Mouse (Mus musculus) kidney, adult 2 months (tissue): ENCODE results near the gene Btrc. TPM values are rescaled to one million over a fixed set of nuclear protein-coding genes. Genes with fewer than 3 reads are reported as not detected.
"Not testable (repeated sequence)": the region's sequence is repeated elsewhere in the genome, so short reads cannot be mapped to it uniquely, and the experiment has no call there.

ENCODE experiments used
- DNase-seq: peaks from one replicate; pipeline ENCODE4 v3.0.0; 2021
- H3K27ac ChIP-seq: fragments of 200-500 bp; 2 replicates; pipeline ENCODE4 v1.5.1; 2012; ENCODE audit warnings: low read depth, low read length, control low read depth, inconsistent platforms; ENCODE audit not compliant: insufficient read depth
- H3K27me3 ChIP-seq: fragments of 200-500 bp; replicated peaks from 2 replicates; pipeline ENCODE4 v1.6.1; 2012; ENCODE audit warnings: mild to moderate bottlenecking, moderate library complexity, low read length, inconsistent platforms; ENCODE audit not compliant: control insufficient read depth, insufficient read depth
- H3K36me3 ChIP-seq: fragments of 200-500 bp; 2 replicates; pipeline ENCODE4 v1.6.1; 2012; ENCODE audit warnings: mild to moderate bottlenecking, moderate library complexity, low read length, inconsistent platforms; ENCODE audit not compliant: control insufficient read depth, insufficient read depth
- H3K4me1 ChIP-seq: fragments of 200-500 bp; 2 replicates; pipeline ENCODE4 v1.6.1; 2011; ENCODE audit warnings: low read length; ENCODE audit not compliant: control insufficient read depth, insufficient read depth
- H3K4me3 ChIP-seq: fragments of 200-500 bp; 2 replicates; pipeline ENCODE4 v1.5.1; 2011; ENCODE audit warnings: mild to moderate bottlenecking, low read depth, low read length, control low read depth; ENCODE audit not compliant: insufficient read depth
- CTCF ChIP-seq: fragments of 200-500 bp; conservative IDR thresholded peaks from 2 replicates; pipeline ENCODE4 v1.5.1; 2011; ENCODE audit warnings: low read depth, mild to moderate bottlenecking, control low read depth, low read length, moderate library complexity, mixed read lengths; ENCODE audit not compliant: insufficient read depth, insufficient read length
- POLR2A ChIP-seq: fragments of 200-500 bp; IDR thresholded peaks from one replicate; pipeline ENCODE4 v1.6.1; 2011; ENCODE audit warnings: low read depth, low read length, control low read depth
- WGBS: fragments of 180-500 bp; shearing (Covaris S2); methylation state at CpG from one replicate; pipeline ENCODE4 v1.1.7; 2018; 5-methylcytosine and 5-hydroxymethylcytosine counted together
- polyA plus RNA-seq: library from polyadenylated mRNA; depleted of rRNA; stranded (reverse); fragments of >200 nt; gene quantifications from 2 replicates; pipeline ENCODE4 v1.2.3, GENCODE M21; 2012

Btrc gene
- polyA plus RNA-seq, 1 experiment: 23.4 TPM

DNA sequence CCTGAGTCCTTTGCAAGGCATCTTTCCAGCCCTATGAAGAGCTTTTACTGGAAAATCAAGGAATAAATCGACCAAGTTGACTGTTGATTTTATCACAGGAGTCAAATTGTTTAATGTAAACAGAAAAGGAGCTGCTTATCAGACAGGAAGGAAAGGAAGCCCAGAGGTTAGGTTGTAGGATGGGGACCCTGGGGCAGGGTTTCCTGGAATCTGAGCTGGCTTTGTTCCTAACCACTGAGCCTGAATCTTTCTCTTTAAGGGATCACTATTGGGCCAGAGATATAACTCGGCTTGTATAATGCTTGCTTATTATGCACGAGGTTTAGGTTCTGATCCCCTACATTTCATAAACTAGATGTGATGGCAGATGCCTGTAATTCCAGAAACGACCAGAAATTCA, 64.6 kb downstream of the Btrc start:
- Histone ChIP-seq H3K27me3 (no peaks in the 10 kb centered on the region), H3K36me3 (no peaks in the 10 kb centered on the region), H3K4me3 (no peak overlapping the region), H3K27ac (no peak overlapping the region), H3K4me1 (no peaks in the 10 kb centered on the region)
- 48% methylated on average over 4 of the region's 4 CpGs for WGBS
- peak; percentile 19 for DNase-seq
- no peak for TF ChIP-seq CTCF
- no peak for TF ChIP-seq POLR2A

DNA sequence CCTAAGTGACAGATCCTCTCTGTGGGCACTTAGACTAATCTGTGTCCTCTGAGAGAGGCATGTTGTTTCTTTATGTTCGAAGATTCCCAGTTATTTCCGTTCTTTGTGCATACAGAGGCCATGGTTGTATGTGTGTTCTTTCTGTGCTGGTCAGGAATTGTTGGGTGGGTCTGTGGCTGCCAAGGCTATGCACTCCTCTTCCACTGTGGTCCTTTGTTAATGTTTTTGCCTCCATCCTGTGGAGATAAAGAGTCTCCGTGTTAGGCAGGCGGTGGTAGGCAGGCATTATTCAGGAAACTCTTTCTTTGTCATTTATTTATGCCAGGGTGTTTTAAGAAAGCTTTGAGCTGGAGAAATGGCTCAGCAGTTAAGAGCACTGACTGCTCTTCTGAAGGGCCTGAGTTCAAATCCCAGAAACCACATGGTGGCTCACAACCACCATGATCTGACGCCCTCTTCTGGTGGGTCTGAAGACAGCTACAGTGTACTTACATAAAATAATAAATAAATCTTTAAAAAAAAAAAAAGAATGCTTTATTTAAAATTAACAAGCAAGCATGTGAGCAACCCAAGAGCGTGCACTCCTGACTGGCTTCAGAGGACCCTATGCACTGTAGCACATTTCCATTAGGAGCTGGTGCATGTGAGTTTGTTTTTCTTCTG, 67.6 kb downstream of the Btrc start:
- Histone ChIP-seq H3K4me3 (no peak overlapping the region), H3K27me3 (no peaks in the 10 kb centered on the region), H3K4me1 (no peaks in the 10 kb centered on the region), H3K36me3 (no peaks in the 10 kb centered on the region), H3K27ac (no peak overlapping the region)
- TF ChIP-seq CTCF (0 out of 2 replicates have a peak, but pooled peaks have one; percentile 7), POLR2A (no peak)
- WGBS: 82% methylated on average over 6 of the region's 6 CpGs
- no peak for DNase-seq

DNA sequence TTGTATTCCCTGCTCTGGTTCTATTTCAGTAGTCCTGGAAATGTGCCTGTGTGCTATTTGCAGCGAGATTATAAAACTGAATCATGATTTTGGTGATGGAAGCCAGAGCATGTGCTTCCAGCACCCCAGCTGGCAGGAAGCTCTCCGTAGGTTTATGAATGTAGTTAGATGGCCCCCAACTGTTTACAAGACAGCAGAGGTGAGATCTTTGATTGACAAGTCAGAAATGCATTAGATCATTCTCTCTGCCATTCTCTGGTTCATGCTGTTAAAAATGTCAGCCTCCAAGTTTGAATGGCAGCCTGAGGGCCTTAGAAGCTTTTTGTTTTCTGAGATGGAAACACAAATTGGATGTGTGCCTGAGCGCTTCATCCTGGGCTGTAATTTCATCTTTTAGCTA, 68.8 kb downstream of the Btrc start:
- TF ChIP-seq CTCF (no peak), POLR2A (no peak)
- Histone ChIP-seq H3K4me1 (no peaks in the 10 kb centered on the region), H3K27me3 (no peaks in the 10 kb centered on the region), H3K27ac (no peak overlapping the region), H3K4me3 (no peak overlapping the region), H3K36me3 (no peaks in the 10 kb centered on the region)
- 89% methylated on average over 3 of the region's 3 CpGs for WGBS
- DNase-seq: no peak

DNA sequence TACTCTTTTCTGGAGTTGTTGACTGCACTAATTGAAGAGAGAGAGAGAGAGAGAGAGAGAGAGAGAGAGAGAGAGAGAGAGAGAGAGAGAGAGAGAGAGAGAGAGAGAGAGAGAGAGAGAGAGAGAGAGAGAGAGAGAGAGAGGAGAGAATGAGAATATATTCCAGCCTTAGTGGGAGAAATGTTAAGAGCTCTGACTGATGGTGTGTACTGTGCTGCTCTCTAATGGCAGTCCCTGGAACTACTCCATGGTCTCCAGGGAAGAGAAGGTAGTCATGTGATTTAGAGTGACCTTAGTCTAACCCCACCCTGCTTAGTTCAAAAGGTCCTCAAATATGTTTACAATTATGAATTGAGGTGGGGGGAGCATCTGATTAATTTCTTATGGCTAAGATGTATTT, 72.5 kb downstream of the Btrc start:
- not testable (repeated sequence) for H3K27ac ChIP-seq, H3K4me1 ChIP-seq, H3K4me3 ChIP-seq, H3K27me3 ChIP-seq, H3K36me3 ChIP-seq
- TF ChIP-seq CTCF: peak; percentile 60
- peak; percentile 85 for DNase-seq

DNA sequence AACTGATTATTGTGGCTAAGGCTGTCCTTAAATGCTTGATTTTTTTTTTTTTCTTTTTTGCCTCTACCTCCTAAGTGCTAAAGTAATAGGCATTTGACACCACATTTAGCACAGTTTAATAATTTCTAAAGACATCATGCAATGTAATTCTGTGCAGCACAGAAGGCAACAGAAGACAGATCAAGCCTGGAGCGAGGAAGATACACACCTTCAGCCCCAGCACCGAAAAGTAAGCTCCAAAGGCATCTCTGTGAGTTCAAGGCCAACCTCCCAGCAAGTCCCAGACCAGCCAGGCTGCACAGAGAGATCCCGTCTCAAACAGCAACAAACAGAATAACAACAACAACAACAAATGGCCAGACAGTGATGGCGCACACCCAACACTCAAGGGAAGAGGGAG, 73.6 kb downstream of the Btrc start:
- no peak overlapping the region for H3K4me3 ChIP-seq
- TF ChIP-seq CTCF: no peak
- no peak for TF ChIP-seq POLR2A
- H3K4me1 ChIP-seq: 0 out of 2 replicates have a peak, but pooled peaks cover 4% of the 10 kb centered on the region
- H3K27ac ChIP-seq: no peak overlapping the region
- no peaks in the 10 kb centered on the region for H3K27me3 ChIP-seq
- 94% methylated on average over 4 of the region's 4 CpGs for WGBS
- H3K36me3 ChIP-seq: no peaks in the 10 kb centered on the region
- DNase-seq: no peak

DNA sequence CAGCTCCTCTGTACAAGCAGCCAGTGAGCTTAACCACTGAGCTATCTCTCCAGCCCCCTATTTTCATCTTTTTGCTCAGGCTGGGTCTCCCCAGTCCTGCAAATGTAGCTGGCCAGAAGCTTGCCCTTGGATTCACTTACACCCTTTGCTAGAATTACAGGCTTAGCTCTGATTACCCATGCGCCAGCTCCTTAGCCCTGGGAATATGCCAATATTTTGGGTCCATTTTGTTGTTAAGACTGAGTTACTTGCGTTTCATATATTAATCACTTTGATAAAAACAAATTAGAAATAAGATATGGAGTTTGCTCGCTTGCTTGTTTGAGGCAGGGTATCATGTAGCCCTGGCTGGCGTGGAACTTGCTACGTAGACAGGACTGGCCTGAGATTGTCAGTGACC, 74.7 kb downstream of the Btrc start:
- 95% methylated on average over 5 of the region's 5 CpGs for WGBS
- DNase-seq: no peak
- no peaks in the 10 kb centered on the region for H3K36me3 ChIP-seq
- no peak for TF ChIP-seq CTCF
- TF ChIP-seq POLR2A: no peak
- no peak overlapping the region for H3K27ac ChIP-seq
- 0 out of 2 replicates have a peak, but pooled peaks cover 4% of the 10 kb centered on the region for H3K4me1 ChIP-seq
- H3K27me3 ChIP-seq: no peaks in the 10 kb centered on the region
- no peak overlapping the region for H3K4me3 ChIP-seq

DNA sequence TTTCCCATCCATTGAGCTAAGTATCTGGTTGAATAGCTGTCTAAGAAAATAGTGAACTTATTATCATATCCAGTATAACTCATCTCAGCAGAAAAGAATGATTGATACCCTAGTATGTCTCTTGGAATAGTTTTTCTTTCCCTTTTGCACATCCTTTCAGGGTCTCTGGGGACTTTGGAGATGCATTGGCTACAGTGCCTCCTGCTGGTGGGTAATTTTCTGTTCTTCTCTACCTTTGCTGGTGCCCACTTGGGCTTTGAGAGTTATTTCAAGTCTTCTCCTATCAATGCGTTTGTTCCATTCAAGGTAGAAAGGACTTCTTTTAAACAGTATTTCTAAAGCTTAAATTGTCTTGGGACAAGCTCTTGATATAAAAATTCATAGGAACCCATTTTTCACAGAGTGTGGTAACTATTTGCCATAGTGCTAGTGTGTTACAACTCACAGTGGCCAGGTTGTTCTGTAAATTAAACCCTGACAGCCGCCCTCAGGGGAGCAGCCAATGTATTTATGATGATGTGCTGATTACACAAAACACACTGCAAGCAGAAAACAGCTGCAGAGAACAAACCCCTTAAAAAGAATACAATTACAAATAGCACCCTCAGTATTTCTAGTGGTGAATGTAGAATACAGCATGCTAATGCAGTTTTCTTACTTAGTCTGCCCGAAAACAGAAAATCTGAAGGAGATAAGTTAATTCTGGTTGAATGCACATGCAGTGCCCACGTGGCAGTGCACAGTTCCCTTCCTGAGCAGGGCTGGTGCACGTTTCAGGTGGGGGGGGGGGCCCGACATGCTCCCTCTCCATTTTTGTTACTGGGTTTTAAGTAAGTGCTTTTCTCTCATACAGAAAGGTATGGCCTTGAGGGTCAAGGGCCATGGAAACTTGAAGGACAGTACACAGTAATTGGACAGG, 75.7 kb downstream of the Btrc start:
- Histone ChIP-seq H3K4me3 (no peak overlapping the region), H3K27ac (no peak overlapping the region), H3K36me3 (no peaks in the 10 kb centered on the region), H3K27me3 (no peaks in the 10 kb centered on the region), H3K4me1 (0 out of 2 replicates have a peak, but pooled peaks cover 4% of the 10 kb centered on the region)
- 61% methylated on average over 6 of the region's 6 CpGs for WGBS
- TF ChIP-seq POLR2A (no peak), CTCF (peak; percentile 35)
- no peak for DNase-seq
